Mouse (Mus musculus) erythroid progenitor cell, adult 5-6 weeks (primary cell): Measurements from ENCODE around the gene Inpp5e. TPM values are rescaled to one million over a fixed set of nuclear protein-coding genes. Genes with fewer than 3 reads are reported as not detected.
"Not testable (repeated sequence)": the region's sequence is repeated elsewhere in the genome, so short reads cannot be mapped to it uniquely, and the experiment has no call there.

Experiments used
- ATAC-seq: replicated peaks from 2 replicates; pipeline ENCODE4 v1.8.0; 2016; ENCODE audit warnings: moderate number of reproducible peaks, mild to moderate bottlenecking, moderate TSS enrichment, inconsistent platforms; ENCODE audit not compliant: poor library complexity, low FRiP score, severe bottlenecking
- total RNA-seq, 2 experiments: library from RNA; stranded (forward) in 1 of 2; stranded (reverse) in 1 of 2; fragments of 150-400 nt in 1 of 2; fragments of 186-747, 209-891 nt in 1 of 2; gene quantifications; 2 replicates each; pipeline versions ENCODE4 v1.2.3 to v1.2.4; 2015 to 2017; ENCODE audit warnings: low replicate concordance in 2 of 2

Gene Inpp5e
- total RNA-seq, 2 experiments from 2014 or later, result 22.2 to 26.5 TPM

GRCm38 (mm10) chr2:26423086-26423485, 14.1 kb upstream of the Inpp5e start:
- no peak for ATAC-seq

GRCm38 (mm10) chr2:26421969-26422368, 13.0 kb upstream of the Inpp5e start:
- no peak for ATAC-seq

- ATAC-seq, result no peak
Measured at GRCm38 (mm10) chr2:26418120-26418519, 9.1 kb upstream of the Inpp5e start.

- ATAC-seq, result no peak
Measured at GRCm38 (mm10) chr2:26417066-26417465, 8.1 kb upstream of the Inpp5e start.

- no peak for ATAC-seq
Measured at GRCm38 (mm10) chr2:26410931-26411411, 2.0 kb upstream of the Inpp5e start.

GRCm38 (mm10) chr2:26410091-26410490, 1.1 kb upstream of the Inpp5e start:
- no peak for ATAC-seq

GRCm38 (mm10) chr2:26409362-26409761, 359 bp upstream of the Inpp5e start:
- peak; percentile 20 for ATAC-seq

- ATAC-seq, result no peak
Measured at GRCm38 (mm10) chr2:26403306-26403705, 5.7 kb downstream of the Inpp5e start.

GRCm38 (mm10) chr2:26402265-26402664, 6.7 kb downstream of the Inpp5e start:
- ATAC-seq, result no peak

- no peak for ATAC-seq
Measured at GRCm38 (mm10) chr2:26401023-26401422, 8.0 kb downstream of the Inpp5e start.

- ATAC-seq, result no peak
Measured at GRCm38 (mm10) chr2:26400296-26400695, 8.7 kb downstream of the Inpp5e start.

GRCm38 (mm10) chr2:26399647-26400046, 9.4 kb downstream of the Inpp5e start:
- no peak for ATAC-seq

GRCm38 (mm10) chr2:26398978-26399377, 10.0 kb downstream of the Inpp5e start:
- ATAC-seq, result no peak

- ATAC-seq, result no peak
Measured at GRCm38 (mm10) chr2:26391617-26392016, 17.4 kb downstream of the Inpp5e start.

- ATAC-seq, result no peak
Measured at GRCm38 (mm10) chr2:26390954-26391353, 18.0 kb downstream of the Inpp5e start.

- peak; percentile 93 for ATAC-seq
Measured at GRCm38 (mm10) chr2:26389154-26389690, 19.8 kb downstream of the Inpp5e start, which contains the start of the genes Entr1 and Pmpca. TSS of gene Entr1 (minus strand) at chr2:26389316. TSS of gene Pmpca (plus strand) at chr2:26389339.

GRCm38 (mm10) chr2:26388682-26389153, 20.3 kb downstream of the Inpp5e start:
- ATAC-seq, result no peak

- no peak for ATAC-seq
Measured at GRCm38 (mm10) chr2:26387713-26388112, 21.3 kb downstream of the Inpp5e start.

- ATAC-seq, result not testable (repeated sequence)
Measured at GRCm38 (mm10) chr2:26380871-26381270, 28.1 kb downstream of the Inpp5e start.

- ATAC-seq, result peak; percentile 95
Measured at GRCm38 (mm10) chr2:26380131-26380771, 28.8 kb downstream of the Inpp5e start, which contains the start of gene Snapc4. TSS of gene Snapc4 (minus strand) at chr2:26380653.

- ATAC-seq, result no peak
Measured at GRCm38 (mm10) chr2:26372396-26372795, 36.6 kb downstream of the Inpp5e start.
